Mouse (Mus musculus): ENCODE measurements at regions not wholly inside any gene's neighbourhood (a gene's known extent, or its start where the extent isn't known, plus 50 kb on each side); places are given as distances from the start of the nearest gene placed in this dataset.

GRCm38 (mm10) chr4:4219701-4220100, 142.4 kb upstream of the Sdr16c6 start:
- TF ChIP-seq CTCF (IDR thresholded peaks at IDR 0.05; ENCODE audit: low read depth): no peak
- no peak for TF ChIP-seq EP300 (optimal IDR thresholded peaks at IDR 0.05)

Data from stomach, postnatal 0 days (tissue).